Mouse (Mus musculus): ENCODE data around the gene 4933411K16Rik. TPM values are rescaled to one million over a fixed set of nuclear protein-coding genes. Genes with fewer than 3 reads are reported as not detected.
A peak's percentile ranks its signal among the peaks of the same experiment; 100 is the strongest.

The 4933411K16Rik gene
- polyA plus RNA-seq, 1 experiment: 3.6 TPM

GRCm38 (mm10) chr19:42034881-42035455 is 17.1 kb upstream of the 4933411K16Rik start:
- 51% methylated on average over 11 of the region's 11 CpGs for WGBS
- no peak overlapping the region for H3K27ac ChIP-seq (ENCODE audit: insufficient read depth, low read depth, low read length)

GRCm38 (mm10) chr19:42035456-42036248 is 16.4 kb upstream of the 4933411K16Rik start, which contains the start of gene Ankrd2:
TSS of gene Ankrd2 (plus strand) at chr19:42036000.
- 55% methylated on average over 19 of the region's 19 CpGs for WGBS
- H3K36me3 ChIP-seq (ENCODE audit: control insufficient read depth, insufficient read depth, low read length): peaks cover 2% of the 10 kb centered on the region; the same call in 1 of the 2 replicates
- peak; percentile 96 for DNase-seq
- H3K4me3 ChIP-seq (ENCODE audit: insufficient read depth, low read depth, low read length): no peak within 1 kb of the TSS
- TF ChIP-seq CTCF (conservative IDR thresholded peaks at IDR 0.05; ENCODE audit: insufficient read depth, insufficient read length, low read depth, low read length) (peak; percentile 89), POLR2A (IDR thresholded peaks at IDR 0.05; ENCODE audit: low read depth, low read length) (no peak)
- H3K4me1 ChIP-seq (ENCODE audit: control insufficient read depth, insufficient read depth, low read length): peaks cover 2% of the 10 kb centered on the region; the same call in 1 of the 2 replicates
- H3K27me3 ChIP-seq (replicated peaks; ENCODE audit: control insufficient read depth, insufficient read depth, low read length): no peaks in the 10 kb centered on the region
- no peak within 1 kb of the TSS for H3K27ac ChIP-seq (ENCODE audit: insufficient read depth, low read depth, low read length)

More at GRCm38 (mm10) chr19:42034881-42035455, 17.1 kb upstream of the 4933411K16Rik start:
- H3K36me3 ChIP-seq (ENCODE audit: control insufficient read depth, insufficient read depth, low read length): peaks cover 2% of the 10 kb centered on the region; the same call in 1 of the 2 replicates
- no peaks in the 10 kb centered on the region for H3K27me3 ChIP-seq (replicated peaks; ENCODE audit: control insufficient read depth, insufficient read depth, low read length)
- H3K4me1 ChIP-seq (ENCODE audit: control insufficient read depth, insufficient read depth, low read length): peaks cover 2% of the 10 kb centered on the region; the same call in 1 of the 2 replicates
- DNase-seq: no peak
- no peak overlapping the region for H3K4me3 ChIP-seq (ENCODE audit: insufficient read depth, low read depth, low read length)
- TF ChIP-seq CTCF (conservative IDR thresholded peaks at IDR 0.05; ENCODE audit: insufficient read depth, insufficient read length, low read depth, low read length): no peak
- TF ChIP-seq POLR2A (IDR thresholded peaks at IDR 0.05; ENCODE audit: low read depth, low read length): no peak

- Histone ChIP-seq H3K27me3 (replicated peaks; ENCODE audit: control insufficient read depth, insufficient read depth, low read length) (no peaks in the 10 kb centered on the region), H3K4me1 (ENCODE audit: control insufficient read depth, insufficient read depth, low read length) (peaks cover 2% of the 10 kb centered on the region; the same call in 1 of the 2 replicates), H3K36me3 (ENCODE audit: control insufficient read depth, insufficient read depth, low read length) (peaks cover 2% of the 10 kb centered on the region; the same call in 1 of the 2 replicates), H3K4me3 (ENCODE audit: insufficient read depth, low read depth, low read length) (no peak overlapping the region), H3K27ac (ENCODE audit: insufficient read depth, low read depth, low read length) (no peak overlapping the region)
- no peak for DNase-seq
- WGBS: 61% methylated on average over 3 of the region's 3 CpGs
- TF ChIP-seq POLR2A (IDR thresholded peaks at IDR 0.05; ENCODE audit: low read depth, low read length): no peak
- no peak for TF ChIP-seq CTCF (conservative IDR thresholded peaks at IDR 0.05; ENCODE audit: insufficient read depth, insufficient read length, low read depth, low read length)
Measured at GRCm38 (mm10) chr19:42036357-42036756, 15.7 kb upstream of the 4933411K16Rik start.

- H3K36me3 ChIP-seq (ENCODE audit: control insufficient read depth, insufficient read depth, low read length): peaks cover 2% of the 10 kb centered on the region; the same call in 1 of the 2 replicates
- TF ChIP-seq POLR2A (IDR thresholded peaks at IDR 0.05; ENCODE audit: low read depth, low read length) (no peak), CTCF (conservative IDR thresholded peaks at IDR 0.05; ENCODE audit: insufficient read depth, insufficient read length, low read depth, low read length) (no peak)
- H3K4me3 ChIP-seq (ENCODE audit: insufficient read depth, low read depth, low read length): no peak overlapping the region
- peaks cover 2% of the 10 kb centered on the region; the same call in 1 of the 2 replicates for H3K4me1 ChIP-seq (ENCODE audit: control insufficient read depth, insufficient read depth, low read length)
- no peak for DNase-seq
- no peak overlapping the region for H3K27ac ChIP-seq (ENCODE audit: insufficient read depth, low read depth, low read length)
- 72% methylated on average over 11 of the region's 11 CpGs for WGBS
- H3K27me3 ChIP-seq (replicated peaks; ENCODE audit: control insufficient read depth, insufficient read depth, low read length): no peaks in the 10 kb centered on the region
Measured at GRCm38 (mm10) chr19:42037167-42037702, 14.8 kb upstream of the 4933411K16Rik start.

- WGBS: 88% methylated on average over 12 of the region's 12 CpGs
- DNase-seq: no peak
- TF ChIP-seq POLR2A (IDR thresholded peaks at IDR 0.05; ENCODE audit: low read depth, low read length) (no peak), CTCF (conservative IDR thresholded peaks at IDR 0.05; ENCODE audit: insufficient read depth, insufficient read length, low read depth, low read length) (no peak)
- peaks cover 2% of the 10 kb centered on the region; the same call in 1 of the 2 replicates for H3K4me1 ChIP-seq (ENCODE audit: control insufficient read depth, insufficient read depth, low read length)
- peaks cover 2% of the 10 kb centered on the region; the same call in 1 of the 2 replicates for H3K36me3 ChIP-seq (ENCODE audit: control insufficient read depth, insufficient read depth, low read length)
- H3K27me3 ChIP-seq (replicated peaks; ENCODE audit: control insufficient read depth, insufficient read depth, low read length): no peaks in the 10 kb centered on the region
- no peak overlapping the region for H3K27ac ChIP-seq (ENCODE audit: insufficient read depth, low read depth, low read length)
- no peak overlapping the region for H3K4me3 ChIP-seq (ENCODE audit: insufficient read depth, low read depth, low read length)
Measured at GRCm38 (mm10) chr19:42038310-42038709, 13.7 kb upstream of the 4933411K16Rik start.

GRCm38 (mm10) chr19:42043988-42044387 is 8.1 kb upstream of the 4933411K16Rik start:
- no peak overlapping the region for H3K4me3 ChIP-seq (ENCODE audit: insufficient read depth, low read depth, low read length)
- no peak for DNase-seq
- no peaks in the 10 kb centered on the region for H3K36me3 ChIP-seq (ENCODE audit: control insufficient read depth, insufficient read depth, low read length)
- WGBS: 95% methylated on average over 6 of the region's 6 CpGs
- no peaks in the 10 kb centered on the region for H3K27me3 ChIP-seq (replicated peaks; ENCODE audit: control insufficient read depth, insufficient read depth, low read length)
- peaks cover 8% of the 10 kb centered on the region; the same call in 1 of the 2 replicates for H3K4me1 ChIP-seq (ENCODE audit: control insufficient read depth, insufficient read depth, low read length)
- H3K27ac ChIP-seq (ENCODE audit: insufficient read depth, low read depth, low read length): no peak overlapping the region
- TF ChIP-seq CTCF (conservative IDR thresholded peaks at IDR 0.05; ENCODE audit: insufficient read depth, insufficient read length, low read depth, low read length) (no peak), POLR2A (IDR thresholded peaks at IDR 0.05; ENCODE audit: low read depth, low read length) (no peak)

Data from kidney, adult 2 months (tissue).